ENCODE assay signal across 8 mouse cellular contexts in genomic region chr6:89361418-89362280, GRCm38 (mm10). TPM values are rescaled to one million over a fixed set of nuclear protein-coding genes. Genes with fewer than 3 reads are reported as not detected.
DNase-seq lines count a peak whose midpoint lies in the region; ATAC-seq and TF ChIP-seq lines count a peak whose summit lies in the region.

No protein-coding gene starts in this region.

- no peaks in the 10 kb centered on the region for H3K9me3 ChIP-seq in intestine, embryonic 16.5 days (ENCODE audit: control insufficient read depth, low read length)
- H3K9me3 ChIP-seq in lung, embryonic 16.5 days (ENCODE audit: control insufficient read depth, low read length), result no peaks in the 10 kb centered on the region

- H3K4me1 ChIP-seq in intestine, embryonic 16.5 days (ENCODE audit: control insufficient read depth, insufficient read depth, low read length), result peaks cover 28% of the 10 kb centered on the region
- H3K4me1 ChIP-seq in lung, embryonic 16.5 days (replicated peaks; ENCODE audit: control insufficient read depth, insufficient read depth, low read length), result peaks cover 37% of the 10 kb centered on the region
- peaks cover 16% of the 10 kb centered on the region for H3K4me1 ChIP-seq in small intestine, adult 2 months (ENCODE audit: control insufficient read depth, insufficient read depth, insufficient read length, low read length)

- intact Hi-C loops in gastrocnemius, postnatal 14 days (cut with DNase I; ENCODE audit: low total_unique reads), result loop anchor here (2.0 to 10.0 kb wide), 2 partner anchors 191 to 273 kb away; no protein-coding TSS in a partner anchor

- H3K27me3 ChIP-seq in intestine, embryonic 16.5 days (replicated peaks; ENCODE audit: control insufficient read depth, insufficient read depth, low read length), result no peaks in the 10 kb centered on the region
- no peaks in the 10 kb centered on the region for H3K27me3 ChIP-seq in lung, embryonic 16.5 days (ENCODE audit: control insufficient read depth, insufficient read depth, low read depth, low read length)
- H3K27me3 ChIP-seq in small intestine, adult 2 months (ENCODE audit: control insufficient read depth, insufficient read depth, low read length), result 0 out of 2 replicates have a peak, but pooled peaks cover 5% of the 10 kb centered on the region

- H3K4me2 ChIP-seq in intestine, embryonic 16.5 days (ENCODE audit: low read depth, low read length), result peak overlapping the region; percentile 98
- H3K4me2 ChIP-seq in lung, embryonic 16.5 days (ENCODE audit: low read depth, low read length), result peak overlapping the region; percentile 99

- ATAC-seq in intestine, embryonic 16.5 days, result peak; percentile 63
- peak; percentile 51 for ATAC-seq in lung, embryonic 16.5 days (ENCODE audit: low read depth)

- 1% methylated on average over 75 of the region's 80 CpGs for WGBS in intestine, embryonic 16.5 days
- under 1% methylated on average over 77 of the region's 80 CpGs for WGBS in lung, embryonic 16.5 days
- under 1% methylated on average over 79 of the region's 80 CpGs for WGBS in small intestine, adult 2 months

- no peak for TF ChIP-seq POLR2A in small intestine, adult 2 months (IDR thresholded peaks at IDR 0.05; ENCODE audit: low read depth, low read length)

- H3K27ac ChIP-seq in intestine, embryonic 16.5 days (ENCODE audit: low read length), result peak overlapping the region; percentile 55
- H3K27ac ChIP-seq in lung, embryonic 16.5 days (ENCODE audit: low read length), result peak overlapping the region; percentile 63
- no peak overlapping the region for H3K27ac ChIP-seq in small intestine, adult 2 months (ENCODE audit: insufficient read depth, low read depth, low read length)

- peak overlapping the region; percentile 94 for H3K9ac ChIP-seq in intestine, embryonic 16.5 days (ENCODE audit: low read depth, low read length)
- peak overlapping the region; percentile 95 for H3K9ac ChIP-seq in lung, embryonic 16.5 days (ENCODE audit: low read length)

- DNase-seq in spleen, postnatal 10 days (ENCODE audit: low spot score in 2 of 2), result peak; percentile 46
- DNase-seq in spleen, postnatal 36 days (ENCODE audit: low spot score in 2 of 2), result no peak
- peak; percentile 67 for DNase-seq in cerebellum, adult 11-12 months
- peak; percentile 66 for DNase-seq in gastrocnemius, postnatal 14 days
- no peak for DNase-seq in layer of hippocampus, adult 8-10 months (ENCODE audit: low spot score in 2 of 2)

- no peak for TF ChIP-seq CTCF in small intestine, adult 2 months (IDR thresholded peaks at IDR 0.05; ENCODE audit: extremely low read depth, insufficient read length, insufficient replicate concordance, low read depth, low read length)

- H3K4me3 ChIP-seq in intestine, embryonic 16.5 days (ENCODE audit: low read length), result peak overlapping the region; percentile 77
- peak overlapping the region; percentile 96 for H3K4me3 ChIP-seq in lung, embryonic 16.5 days (ENCODE audit: low read length)
- peak overlapping the region; percentile 90 for H3K4me3 ChIP-seq in small intestine, adult 2 months (ENCODE audit: low read depth, low read length)

- no peaks in the 10 kb centered on the region for H3K36me3 ChIP-seq in intestine, embryonic 16.5 days (ENCODE audit: control insufficient read depth, insufficient read depth, low read length)
- H3K36me3 ChIP-seq in lung, embryonic 16.5 days (ENCODE audit: control insufficient read depth, insufficient read depth, low read length), result peaks cover 4% of the 10 kb centered on the region; the same call in 1 of the 2 replicates
- no peaks in the 10 kb centered on the region for H3K36me3 ChIP-seq in small intestine, adult 2 months (ENCODE audit: control insufficient read depth, insufficient read depth, low read length)

RNA-seq across cellular contexts. Expression of gene Plxna1, which starts 0.8 kb away (rescaled TPM):
- total RNA-seq in gastrocnemius, postnatal 14 days (2021), result 10 to 100 TPM; 24.7 to 36.6 TPM
- 5.4 and 6.5 TPM in 2 replicates for polyA plus RNA-seq in intestine, embryonic 16.5 days (2015; fragmentation: Nextera tagmentation; extraction: Ambion mirVana)
- polyA plus RNA-seq in lung, embryonic 16.5 days (2015; fragmentation: Nextera tagmentation; extraction: Ambion mirVana), result 8.7 and 10.4 TPM in 2 replicates
- polyA plus RNA-seq in small intestine, adult 2 months (2012; rRNA removed), result 12.7 and 24.3 TPM in 2 replicates
- 100 to 1,000 TPM in 2 of 4 experiments, 10 to 100 TPM in 2; 88.9 to 130 (median 110) TPM for total RNA-seq in layer of hippocampus, adult 8-10 months (2022)

Comparison
In these comparisons a context has a peak if more than half of its experiments do, and no peak if none do; other contexts are left out.
1. DNase-seq: peak in spleen, postnatal 10 days (2 of 2), cerebellum, adult 11-12 months (single experiment) and gastrocnemius, postnatal 14 days (single experiment); none in spleen, postnatal 36 days (0 of 2) and layer of hippocampus, adult 8-10 months (0 of 2).
2. Peak in every context shown above with its lines, with median percentiles within 50 percentile points of each other: H3K4me3 ChIP-seq.